Mouse (Mus musculus) midbrain, embryonic 15.5 days (tissue): ENCODE results near the gene Ccdc167. TPM values are rescaled to one million over a fixed set of nuclear protein-coding genes. Genes with fewer than 3 reads are reported as not detected.

Experiments used
- ATAC-seq: fragments of 200-750 bp; cut with Nextera tagmentation; replicated peaks from 2 replicates; pipeline ENCODE4 v1.8.0; 2017; ENCODE audit warnings: moderate TSS enrichment
- H3K27ac ChIP-seq: fragments of 300-500 bp; sonication (generic); 2 replicates; pipeline ENCODE4 v1.5.1; 2015; ENCODE audit warnings: mild to moderate bottlenecking, inconsistent platforms
- H3K27me3 ChIP-seq: fragments of 300-500 bp; sonication (generic); replicated peaks from 2 replicates; pipeline ENCODE4 v1.6.1; 2015; ENCODE audit warnings: inconsistent platforms
- H3K36me3 ChIP-seq: fragments of 300-500 bp; sonication (generic); replicated peaks from 2 replicates; pipeline ENCODE4 v1.6.1; 2015; ENCODE audit warnings: inconsistent platforms
- H3K4me1 ChIP-seq: fragments of 300-500 bp; sonication (generic); 2 replicates; pipeline ENCODE4 v1.6.1; 2015; ENCODE audit warnings: inconsistent platforms
- H3K4me2 ChIP-seq: fragments of 300-500 bp; sonication (generic); 2 replicates; pipeline ENCODE4 v1.6.1; 2015; ENCODE audit warnings: inconsistent platforms, mild to moderate bottlenecking, moderate library complexity
- H3K4me3 ChIP-seq: fragments of 300-500 bp; sonication (generic); 2 replicates; pipeline ENCODE4 v1.5.1; 2015; ENCODE audit warnings: mild to moderate bottlenecking, inconsistent platforms
- H3K9ac ChIP-seq: fragments of 300-500 bp; sonication (generic); 2 replicates; pipeline ENCODE4 v1.6.1; 2015; ENCODE audit warnings: mild to moderate bottlenecking, inconsistent platforms
- H3K9me3 ChIP-seq: fragments of 300-500 bp; sonication (generic); 2 replicates; pipeline ENCODE4 v1.6.1; 2016; ENCODE audit warnings: inconsistent platforms
- WGBS: fragments of 180-500 bp; shearing (Covaris S2); methylation state at CpG from one replicate; pipeline ENCODE4 v1.1.7; 2015; ENCODE audit warnings: mixed read lengths; 5-methylcytosine and 5-hydroxymethylcytosine counted together
- polyA plus RNA-seq: library from polyadenylated mRNA; unstranded; fragments of >200 nt; fragmentation: Nextera tagmentation; extraction: Ambion mirVana; gene quantifications from 2 replicates; pipeline ENCODE4 v1.2.1, GENCODE M21; 2015

The Ccdc167 gene
- polyA plus RNA-seq, 1 experiment from 2014 or later: 10.4 TPM

GRCm38 (mm10) chr17:29712565-29712964, 4.3 kb downstream of the Ccdc167 start:
- H3K27me3 ChIP-seq: no peaks in the 10 kb centered on the region
- no peaks in the 10 kb centered on the region for H3K9me3 ChIP-seq
- no peak overlapping the region for H3K4me3 ChIP-seq
- H3K27ac ChIP-seq: no peak overlapping the region
- H3K36me3 ChIP-seq: no peaks in the 10 kb centered on the region
- H3K4me1 ChIP-seq: peaks cover 62% of the 10 kb centered on the region
- ATAC-seq: no peak
- H3K9ac ChIP-seq: no peak overlapping the region
- 73% methylated on average over 7 of the region's 7 CpGs for WGBS
- no peak overlapping the region for H3K4me2 ChIP-seq

GRCm38 (mm10) chr17:29711745-29712431, 5.0 kb downstream of the Ccdc167 start:
- H3K4me2 ChIP-seq: no peak overlapping the region
- H3K36me3 ChIP-seq: no peaks in the 10 kb centered on the region
- no peaks in the 10 kb centered on the region for H3K27me3 ChIP-seq
- WGBS: 78% methylated on average over 8 of the region's 8 CpGs
- peaks cover 64% of the 10 kb centered on the region for H3K4me1 ChIP-seq
- H3K9me3 ChIP-seq: no peaks in the 10 kb centered on the region
- H3K27ac ChIP-seq: peak overlapping the region; percentile 39
- no peak for ATAC-seq
- no peak overlapping the region for H3K4me3 ChIP-seq
- no peak overlapping the region for H3K9ac ChIP-seq

GRCm38 (mm10) chr17:29711076-29711744, 5.6 kb downstream of the Ccdc167 start:
- Histone ChIP-seq H3K9ac (no peak overlapping the region), H3K4me3 (no peak overlapping the region), H3K27ac (peak overlapping the region; percentile 72), H3K9me3 (no peaks in the 10 kb centered on the region), H3K36me3 (no peaks in the 10 kb centered on the region), H3K4me1 (peaks cover 67% of the 10 kb centered on the region), H3K27me3 (no peaks in the 10 kb centered on the region), H3K4me2 (no peak overlapping the region)
- ATAC-seq: no peak
- WGBS: 55% methylated on average over 19 of the region's 19 CpGs

GRCm38 (mm10) chr17:29710562-29711044, 6.2 kb downstream of the Ccdc167 start:
- H3K4me2 ChIP-seq: no peak overlapping the region
- H3K9ac ChIP-seq: no peak overlapping the region
- H3K9me3 ChIP-seq: no peaks in the 10 kb centered on the region
- no peak for ATAC-seq
- WGBS: 64% methylated on average over 11 of the region's 11 CpGs
- peak overlapping the region; percentile 72 for H3K27ac ChIP-seq
- no peak overlapping the region for H3K4me3 ChIP-seq
- H3K27me3 ChIP-seq: no peaks in the 10 kb centered on the region
- no peaks in the 10 kb centered on the region for H3K36me3 ChIP-seq
- peaks cover 62% of the 10 kb centered on the region for H3K4me1 ChIP-seq

- Histone ChIP-seq H3K9ac (no peak overlapping the region), H3K9me3 (no peaks in the 10 kb centered on the region), H3K27ac (no peak overlapping the region), H3K36me3 (0 out of 2 replicates have a peak, but pooled peaks cover 3% of the 10 kb centered on the region), H3K27me3 (no peaks in the 10 kb centered on the region), H3K4me1 (peaks cover 65% of the 10 kb centered on the region), H3K4me2 (no peak overlapping the region), H3K4me3 (no peak overlapping the region)
- no peak for ATAC-seq
- 78% methylated on average over 5 of the region's 5 CpGs for WGBS
Measured at GRCm38 (mm10) chr17:29708783-29709182, 8.1 kb downstream of the Ccdc167 start.

GRCm38 (mm10) chr17:29706981-29707545, 9.8 kb downstream of the Ccdc167 start:
- no peak for ATAC-seq
- H3K27me3 ChIP-seq: no peaks in the 10 kb centered on the region
- peak overlapping the region; percentile 39 for H3K27ac ChIP-seq
- no peak overlapping the region for H3K4me2 ChIP-seq
- H3K9ac ChIP-seq: no peak overlapping the region
- no peaks in the 10 kb centered on the region for H3K9me3 ChIP-seq
- no peak overlapping the region for H3K4me3 ChIP-seq
- H3K4me1 ChIP-seq: peaks cover 70% of the 10 kb centered on the region
- H3K36me3 ChIP-seq: 0 out of 2 replicates have a peak, but pooled peaks cover 3% of the 10 kb centered on the region
- 39% methylated on average over 5 of the region's 5 CpGs for WGBS

- Histone ChIP-seq H3K36me3 (0 out of 2 replicates have a peak, but pooled peaks cover 3% of the 10 kb centered on the region), H3K27me3 (no peaks in the 10 kb centered on the region), H3K4me3 (no peak overlapping the region), H3K4me1 (peaks cover 59% of the 10 kb centered on the region), H3K9ac (no peak overlapping the region), H3K9me3 (no peaks in the 10 kb centered on the region), H3K27ac (no peak overlapping the region), H3K4me2 (no peak overlapping the region)
- WGBS: 85% methylated on average over 5 of the region's 5 CpGs
- ATAC-seq: no peak
Measured at GRCm38 (mm10) chr17:29705881-29706280, 11.0 kb downstream of the Ccdc167 start.

- peaks cover 48% of the 10 kb centered on the region for H3K4me1 ChIP-seq
- H3K27ac ChIP-seq: no peak overlapping the region
- H3K4me3 ChIP-seq: no peak overlapping the region
- ATAC-seq: peak; percentile 69; the same call in 1 of the 2 replicates
- WGBS: 22% methylated on average over 3 of the region's 3 CpGs
- H3K27me3 ChIP-seq: no peaks in the 10 kb centered on the region
- H3K36me3 ChIP-seq: 0 out of 2 replicates have a peak, but pooled peaks cover 3% of the 10 kb centered on the region
- no peak overlapping the region for H3K9ac ChIP-seq
- H3K4me2 ChIP-seq: no peak overlapping the region
- no peaks in the 10 kb centered on the region for H3K9me3 ChIP-seq
Measured at GRCm38 (mm10) chr17:29704781-29705180, 12.1 kb downstream of the Ccdc167 start.

GRCm38 (mm10) chr17:29702938-29703710, 13.7 kb downstream of the Ccdc167 start:
- Histone ChIP-seq H3K4me2 (no peak overlapping the region), H3K4me3 (no peak overlapping the region), H3K4me1 (peaks cover 31% of the 10 kb centered on the region), H3K9ac (no peak overlapping the region), H3K36me3 (peaks cover 6% of the 10 kb centered on the region), H3K27ac (peak overlapping the region; percentile 22; the same call in 1 of the 2 replicates), H3K9me3 (no peaks in the 10 kb centered on the region), H3K27me3 (no peaks in the 10 kb centered on the region)
- 67% methylated on average over 4 of the region's 4 CpGs for WGBS
- ATAC-seq: no peak

- no peak overlapping the region for H3K27ac ChIP-seq
- H3K9me3 ChIP-seq: no peaks in the 10 kb centered on the region
- H3K27me3 ChIP-seq: no peaks in the 10 kb centered on the region
- no peak for ATAC-seq
- no peak overlapping the region for H3K4me2 ChIP-seq
- peaks cover 21% of the 10 kb centered on the region for H3K36me3 ChIP-seq
- 93% methylated on average over 7 of the region's 7 CpGs for WGBS
- H3K4me1 ChIP-seq: peaks cover 12% of the 10 kb centered on the region
- H3K9ac ChIP-seq: no peak overlapping the region
- no peak overlapping the region for H3K4me3 ChIP-seq
Measured at GRCm38 (mm10) chr17:29700573-29700972, 16.3 kb downstream of the Ccdc167 start.

GRCm38 (mm10) chr17:29698421-29698820, 18.4 kb downstream of the Ccdc167 start:
- Histone ChIP-seq H3K27me3 (no peaks in the 10 kb centered on the region), H3K4me1 (peaks cover 8% of the 10 kb centered on the region; the same call in 1 of the 2 replicates), H3K4me3 (no peak overlapping the region), H3K27ac (no peak overlapping the region), H3K36me3 (peaks cover 24% of the 10 kb centered on the region), H3K4me2 (no peak overlapping the region), H3K9ac (no peak overlapping the region), H3K9me3 (no peaks in the 10 kb centered on the region)
- WGBS: 83% methylated on average over 6 of the region's 6 CpGs
- no peak for ATAC-seq

- H3K4me2 ChIP-seq: no peak overlapping the region
- ATAC-seq: no peak
- WGBS: 97% methylated on average over 8 of the region's 8 CpGs
- H3K27ac ChIP-seq: no peak overlapping the region
- peaks cover 24% of the 10 kb centered on the region for H3K36me3 ChIP-seq
- no peaks in the 10 kb centered on the region for H3K4me1 ChIP-seq
- H3K9ac ChIP-seq: no peak overlapping the region
- no peaks in the 10 kb centered on the region for H3K27me3 ChIP-seq
- no peaks in the 10 kb centered on the region for H3K9me3 ChIP-seq
- H3K4me3 ChIP-seq: no peak overlapping the region
Measured at GRCm38 (mm10) chr17:29696940-29697339, 19.9 kb downstream of the Ccdc167 start.
